Mouse (Mus musculus): Measurements from ENCODE around the gene Dnmt1.

The Dnmt1 gene

DNA sequence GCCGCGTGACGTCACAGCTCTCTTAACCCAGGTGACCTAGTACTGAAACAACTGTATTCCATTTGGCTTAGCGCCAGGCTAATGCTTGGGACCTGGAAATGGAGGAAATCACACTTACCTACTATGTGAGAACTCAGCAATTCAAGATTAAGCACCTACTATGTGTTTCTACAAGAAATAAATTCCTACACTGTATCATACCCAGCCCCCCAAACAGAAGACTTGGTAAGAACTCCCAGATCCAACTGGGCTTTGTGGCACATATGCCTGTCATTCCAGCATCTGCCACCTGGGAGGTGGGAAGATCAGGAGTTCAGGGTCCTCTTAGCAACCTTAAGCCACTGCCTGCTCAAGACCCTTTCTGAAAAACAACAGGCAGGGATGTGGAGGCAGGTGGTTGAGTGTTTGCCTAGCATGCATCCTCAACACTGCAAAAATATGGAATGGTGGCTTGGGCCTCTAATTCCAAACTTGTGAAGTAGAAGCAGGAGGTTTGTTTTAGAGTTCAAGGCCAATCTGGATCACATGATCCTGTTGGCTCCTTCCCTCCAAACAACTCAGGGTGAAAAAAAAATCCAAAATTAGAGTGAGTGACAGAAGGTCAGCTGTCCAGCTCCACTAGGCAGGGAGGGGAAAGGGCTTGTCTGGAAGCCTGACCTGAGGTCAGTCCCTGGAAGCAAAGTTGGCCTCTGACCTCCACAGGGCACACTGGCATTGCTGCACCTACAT is 17.4 kb upstream of the Dnmt1 start:
- no peak for DNase-seq (ENCODE audit: low spot score in 2 of 2)

DNA sequence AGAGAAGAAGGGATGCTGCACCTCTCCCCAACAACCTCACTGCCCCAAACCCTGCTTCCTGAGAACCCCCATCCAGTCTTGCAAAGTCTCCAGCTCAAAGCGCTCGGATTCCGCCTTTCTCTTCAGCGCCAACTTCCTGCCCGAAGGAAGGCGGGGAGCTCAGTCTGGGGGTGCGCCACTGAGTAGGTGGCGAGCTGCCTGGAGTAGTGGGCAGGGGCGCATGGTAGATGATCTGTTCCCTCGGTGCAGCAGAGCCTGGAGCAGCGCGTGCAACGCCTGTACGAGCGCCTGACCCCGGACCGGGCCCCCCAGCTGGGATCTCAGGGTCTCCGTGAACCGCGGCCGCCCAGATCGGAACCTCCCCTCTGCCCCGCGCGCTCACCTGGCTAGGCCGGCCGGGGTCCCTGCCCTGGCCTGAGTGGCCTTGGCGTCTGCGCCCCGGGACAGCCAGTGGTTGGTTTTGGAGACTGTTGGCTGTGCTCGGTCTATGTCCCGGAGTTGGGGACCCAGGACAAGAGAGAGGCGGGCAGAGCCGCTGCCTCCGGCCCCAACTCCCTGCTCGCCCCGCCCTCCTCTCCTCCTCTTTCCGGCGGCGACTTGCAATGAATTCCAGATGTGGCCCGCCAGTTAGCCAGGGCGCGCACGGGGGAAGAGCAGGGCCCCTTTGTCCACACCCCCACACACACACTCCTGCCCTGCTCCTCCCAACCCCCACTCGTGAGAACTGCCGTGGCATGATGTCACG is 16.7 kb upstream of the Dnmt1 start, which contains the start of gene S1pr2:
S1pr2 (minus strand) TSS at position 566 of the 745 bp plus-strand sequence.
- peak in 1 of 2 experiments; percentile 41 for DNase-seq (ENCODE audit: low spot score in 2 of 2)

DNA sequence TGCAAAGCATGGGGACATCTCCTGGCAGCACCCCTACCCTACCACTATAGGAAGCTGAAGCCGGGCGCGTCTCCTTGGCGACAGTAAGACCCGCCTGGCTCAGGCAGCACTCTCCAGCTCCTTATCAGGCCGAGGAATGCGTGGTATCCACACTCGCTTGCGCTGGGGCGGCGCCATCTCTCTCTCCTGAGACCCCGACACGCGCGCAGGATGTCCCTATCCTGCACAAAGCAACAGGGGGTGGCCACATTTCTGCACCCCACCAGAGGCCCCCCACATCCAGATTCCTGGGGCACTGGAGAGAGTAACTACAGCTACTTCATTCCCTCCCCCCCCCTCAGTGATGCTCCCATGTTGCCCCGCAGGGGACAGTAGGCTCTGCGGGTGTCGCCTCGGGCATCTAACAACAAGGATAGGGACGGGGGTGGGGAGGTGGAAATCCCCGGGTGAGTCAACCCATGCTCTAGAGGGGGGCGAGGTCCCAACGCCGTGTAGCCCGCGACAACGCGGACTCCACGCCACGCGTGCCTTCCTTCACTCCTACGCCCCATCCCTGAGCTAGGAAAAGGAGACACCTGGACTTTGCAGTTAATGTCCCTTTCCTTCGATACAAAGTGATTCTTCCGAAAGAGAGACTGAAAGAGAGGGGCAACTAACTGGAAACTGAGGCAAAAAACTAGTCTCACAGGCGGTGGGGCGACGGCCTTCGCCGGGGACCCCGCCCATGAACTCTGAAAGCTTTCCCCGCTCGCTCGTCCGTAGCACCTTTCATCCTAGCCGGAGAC is 15.9 kb upstream of the Dnmt1 start:
- DNase-seq (ENCODE audit: low spot score in 2 of 2), result peak in 1 of 2 experiments; percentile 3

GRCm38 (mm10) chr9:20973682-20974075 is 14.0 kb upstream of the Dnmt1 start:
- no peak for DNase-seq (ENCODE audit: low spot score in 2 of 2)

DNA sequence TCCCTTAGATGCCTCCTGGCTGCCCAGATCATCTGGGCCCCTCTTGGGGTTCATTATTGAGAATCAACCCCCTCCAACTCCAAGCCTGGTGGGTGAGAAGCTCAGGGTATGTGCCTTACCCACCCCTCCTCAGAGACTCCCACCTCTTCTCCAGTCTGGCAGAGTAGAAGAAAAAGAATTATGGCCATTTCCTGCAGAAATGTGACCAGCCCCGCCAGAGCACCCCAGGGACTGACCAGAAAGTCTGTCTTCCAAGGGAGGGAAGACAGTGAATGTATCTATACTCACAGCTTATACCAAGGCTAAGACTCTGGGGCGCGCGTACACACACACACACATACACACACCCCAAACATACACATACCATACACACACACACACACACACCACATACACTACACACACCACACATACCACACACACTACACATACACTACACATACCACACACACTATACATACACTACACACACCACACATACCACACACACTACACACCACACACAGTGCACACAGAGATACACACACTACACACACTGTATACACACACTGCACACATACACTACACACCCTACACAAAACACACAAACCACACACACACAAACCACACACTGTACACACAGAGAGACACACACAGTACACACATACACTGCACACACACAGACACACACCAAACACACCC is 13.5 kb upstream of the Dnmt1 start:
- no peak for DNase-seq (ENCODE audit: low spot score in 2 of 2)

DNA sequence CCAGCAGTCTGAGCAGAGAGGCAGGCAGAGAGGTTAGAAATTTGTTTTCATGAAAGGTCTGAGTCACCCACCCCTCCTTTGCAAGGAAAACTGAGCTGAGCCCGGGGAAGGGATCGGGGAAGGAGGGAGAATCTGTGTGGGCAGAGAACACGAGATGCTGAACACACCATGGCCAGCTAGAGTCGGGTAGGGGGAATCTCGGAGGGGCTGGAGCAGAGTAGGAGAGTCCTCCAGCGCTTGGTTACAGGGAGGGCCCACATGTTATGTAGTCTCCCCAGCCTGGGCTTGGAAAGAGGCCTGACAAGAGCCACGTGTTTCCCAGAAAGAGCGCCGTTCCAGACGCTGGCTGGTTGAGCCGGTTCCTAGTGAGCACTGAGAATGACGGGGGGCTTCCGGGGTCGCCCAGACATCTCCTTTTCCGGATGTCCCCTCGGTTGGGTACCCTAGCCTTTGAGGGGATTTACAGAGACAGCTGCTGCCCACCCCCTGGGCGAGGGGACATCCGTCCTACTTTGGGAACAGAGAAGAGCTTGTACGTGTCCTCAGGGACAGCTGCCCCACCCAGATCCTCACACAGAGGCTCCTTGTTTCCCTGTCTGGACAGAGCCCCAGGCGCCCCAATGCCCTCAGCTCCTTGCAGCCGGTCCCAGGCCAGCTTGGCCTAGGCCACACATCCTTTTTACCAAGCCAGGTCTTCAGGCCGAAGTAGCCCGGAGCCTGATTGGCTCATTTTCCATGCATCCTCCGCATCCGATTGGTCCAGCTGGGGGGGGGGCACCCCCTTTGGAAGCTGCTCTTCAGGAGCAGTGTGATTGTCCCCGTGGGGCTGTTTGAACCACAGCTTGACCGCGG is 12.7 kb upstream of the Dnmt1 start:
- peak in 1 of 2 experiments; percentile 23 for DNase-seq (ENCODE audit: low spot score in 2 of 2)

DNA sequence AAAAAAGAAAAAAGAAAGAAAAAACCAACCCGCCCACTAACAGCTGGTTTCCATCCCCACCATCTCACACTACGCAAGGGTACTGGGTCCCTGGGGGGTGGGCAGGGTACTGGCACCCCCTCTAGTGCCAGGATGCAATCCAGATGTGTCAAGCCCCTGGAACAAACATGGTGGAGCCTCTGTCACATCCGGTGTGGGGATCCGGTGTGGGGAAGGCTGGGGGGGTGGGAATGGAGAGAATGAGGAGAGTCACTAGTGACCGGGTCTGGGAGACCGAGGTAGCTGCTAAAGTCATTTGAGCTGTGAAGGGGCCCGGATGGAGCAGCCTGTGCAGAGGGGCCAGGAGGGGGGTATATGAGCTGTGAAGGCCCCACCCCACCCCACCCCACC is 12.1 kb upstream of the Dnmt1 start:
- no peak for DNase-seq (ENCODE audit: low spot score in 2 of 2)

DNA sequence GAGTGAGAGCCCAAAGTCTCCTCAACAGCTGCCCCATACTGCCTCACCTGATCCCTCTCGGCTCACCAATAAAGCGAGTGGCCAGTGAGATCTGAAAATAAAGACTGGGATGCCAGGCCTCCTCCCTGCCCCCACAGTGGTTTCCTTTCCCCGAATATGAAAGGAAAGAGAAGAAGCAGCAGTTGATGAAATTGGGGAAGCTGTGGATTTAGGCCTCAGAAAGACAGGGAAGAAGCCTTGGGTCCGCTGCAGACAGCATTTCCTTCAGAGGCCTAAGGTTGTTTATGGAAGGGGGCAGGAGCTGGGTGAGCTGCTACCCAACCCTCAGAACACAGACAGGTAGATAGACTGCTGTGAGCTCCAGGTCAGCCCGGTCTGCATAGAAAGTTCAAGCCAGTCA is 7.1 kb upstream of the Dnmt1 start:
- DNase-seq (ENCODE audit: low spot score in 2 of 2), result no peak

GRCm38 (mm10) chr9:20966008-20966407 is 6.3 kb upstream of the Dnmt1 start:
- DNase-seq (ENCODE audit: low spot score in 2 of 2), result no peak

- no peak for DNase-seq (ENCODE audit: low spot score in 2 of 2)
Observed at GRCm38 (mm10) chr9:20965606-20966005, 5.9 kb upstream of the Dnmt1 start.

GRCm38 (mm10) chr9:20961557-20961956 is 1.9 kb upstream of the Dnmt1 start:
- no peak for DNase-seq (ENCODE audit: low spot score in 2 of 2)

DNA sequence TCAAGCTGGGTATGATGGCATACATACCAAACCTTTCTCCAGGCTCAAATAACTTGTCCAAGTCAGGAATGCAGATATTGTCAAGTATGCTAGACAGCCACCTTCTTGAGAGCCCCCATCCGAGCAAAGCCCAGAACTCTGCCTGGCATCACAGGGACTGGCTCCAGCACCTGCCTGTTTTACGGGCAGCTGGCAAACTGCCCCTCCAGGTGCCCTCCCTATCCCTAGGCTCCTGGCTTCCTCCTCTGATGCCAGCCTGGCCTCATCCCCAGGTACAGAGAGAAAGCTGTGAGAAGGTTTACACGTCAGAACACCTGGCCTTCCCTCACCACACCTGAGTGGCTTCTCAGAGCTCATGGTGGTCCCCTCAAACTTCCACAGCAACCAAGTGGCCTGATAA is 2.7 kb downstream of the Dnmt1 start:
- no peak for DNase-seq (ENCODE audit: low spot score in 2 of 2)

DNA sequence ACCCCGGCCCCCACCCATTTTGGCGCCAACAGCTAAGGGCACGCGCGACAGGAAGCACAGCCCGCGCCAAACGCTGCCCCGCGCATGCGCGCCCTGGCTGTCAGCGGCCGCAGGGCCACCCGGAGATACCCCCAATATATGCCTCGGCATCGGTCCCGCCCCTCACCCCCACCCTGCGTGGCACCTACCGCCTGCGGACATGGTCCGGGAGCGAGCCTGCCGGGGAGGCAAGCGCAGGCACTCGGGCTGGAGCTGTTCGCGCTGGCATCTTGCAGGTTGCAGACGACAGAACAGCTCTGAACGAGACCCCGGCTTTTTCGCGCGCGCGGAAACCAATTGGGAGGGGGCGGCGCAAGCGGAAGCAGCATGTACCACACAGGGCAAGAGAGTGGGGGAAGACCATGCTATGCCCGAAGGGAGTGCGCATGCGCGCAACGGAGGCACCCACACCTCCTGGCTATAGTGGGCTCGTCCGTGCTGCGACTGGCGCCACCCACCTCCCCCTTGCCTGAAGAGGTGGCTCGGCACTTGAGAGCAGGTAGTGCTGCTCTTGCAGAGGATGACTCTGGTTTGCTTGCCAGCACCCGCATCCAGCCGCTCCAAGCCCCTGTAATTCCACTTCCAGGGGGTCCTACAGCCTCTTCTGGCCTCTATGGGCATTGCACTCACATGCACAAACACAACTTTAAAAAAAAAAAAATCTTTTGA is 7.0 kb downstream of the Dnmt1 start:
- DNase-seq (ENCODE audit: low spot score in 2 of 2), result peak; percentile 92 to 96

DNA sequence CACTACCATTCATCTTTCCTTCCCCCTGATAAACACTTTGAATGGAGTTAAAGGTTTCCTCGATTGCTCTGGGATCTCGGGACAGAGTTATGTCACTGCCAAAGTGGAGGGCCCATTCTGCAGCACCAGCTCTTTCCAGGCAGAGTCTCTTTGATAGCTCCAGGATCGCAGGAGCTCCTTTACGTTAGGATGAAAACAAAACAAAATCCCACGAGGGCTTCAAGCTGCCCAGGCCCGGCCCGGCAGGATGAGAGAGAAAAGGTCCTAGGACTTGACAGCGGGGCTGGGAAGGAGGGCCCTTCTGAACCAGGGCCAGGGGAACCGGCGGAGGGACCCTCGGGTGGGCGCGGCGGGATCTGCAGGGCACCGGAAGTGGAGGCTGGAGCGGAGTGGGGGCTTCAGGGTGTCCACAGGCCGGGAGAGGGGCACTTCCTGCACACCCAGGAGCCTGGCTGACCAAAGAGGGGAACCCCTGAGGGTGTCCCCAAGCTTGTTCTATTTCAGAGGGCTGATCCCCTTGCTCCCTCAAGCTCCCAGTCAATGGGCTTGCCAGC is 7.6 kb downstream of the Dnmt1 start:
- DNase-seq (ENCODE audit: low spot score in 2 of 2), result no peak

DNA sequence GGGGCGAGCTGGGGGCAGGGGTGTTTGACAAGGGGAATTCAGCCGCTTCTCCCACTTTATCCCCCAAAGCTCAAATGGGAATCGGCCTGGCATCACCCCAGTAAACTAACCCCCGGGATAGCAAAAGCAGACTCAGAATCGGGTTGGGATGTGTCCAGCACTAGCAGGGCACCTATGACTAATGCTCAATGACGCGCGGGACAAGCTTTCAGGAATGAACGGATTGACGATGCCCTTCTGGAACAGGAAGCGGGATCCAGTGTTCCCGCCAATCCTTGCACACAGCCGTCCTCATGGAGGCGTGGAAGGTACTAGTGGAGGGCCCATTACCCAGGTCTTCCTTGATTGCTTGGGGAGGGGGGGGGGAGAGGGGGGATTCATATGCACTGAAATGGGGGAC is 8.2 kb downstream of the Dnmt1 start:
- peak in 1 of 2 experiments; percentile 15 for DNase-seq (ENCODE audit: low spot score in 2 of 2)

DNA sequence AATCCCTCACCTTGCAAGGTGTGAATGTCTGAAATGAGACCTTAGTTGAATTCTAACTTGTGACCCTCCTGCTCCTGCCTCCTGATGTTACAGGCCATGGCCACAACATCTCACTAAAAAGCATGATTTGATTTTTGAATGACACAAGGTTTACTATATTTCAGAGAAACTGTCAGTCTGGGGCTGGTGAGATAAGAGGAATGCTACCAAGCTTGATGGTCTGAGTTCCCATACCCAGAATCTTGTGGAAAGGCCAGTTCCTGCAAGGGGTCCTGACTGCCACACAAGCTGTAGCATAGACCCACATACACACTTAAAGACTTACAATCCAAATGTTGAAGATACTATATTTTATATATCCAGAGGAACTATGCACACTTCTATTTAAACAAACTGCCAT is 9.3 kb downstream of the Dnmt1 start:
- DNase-seq (ENCODE audit: low spot score in 2 of 2), result no peak

DNA sequence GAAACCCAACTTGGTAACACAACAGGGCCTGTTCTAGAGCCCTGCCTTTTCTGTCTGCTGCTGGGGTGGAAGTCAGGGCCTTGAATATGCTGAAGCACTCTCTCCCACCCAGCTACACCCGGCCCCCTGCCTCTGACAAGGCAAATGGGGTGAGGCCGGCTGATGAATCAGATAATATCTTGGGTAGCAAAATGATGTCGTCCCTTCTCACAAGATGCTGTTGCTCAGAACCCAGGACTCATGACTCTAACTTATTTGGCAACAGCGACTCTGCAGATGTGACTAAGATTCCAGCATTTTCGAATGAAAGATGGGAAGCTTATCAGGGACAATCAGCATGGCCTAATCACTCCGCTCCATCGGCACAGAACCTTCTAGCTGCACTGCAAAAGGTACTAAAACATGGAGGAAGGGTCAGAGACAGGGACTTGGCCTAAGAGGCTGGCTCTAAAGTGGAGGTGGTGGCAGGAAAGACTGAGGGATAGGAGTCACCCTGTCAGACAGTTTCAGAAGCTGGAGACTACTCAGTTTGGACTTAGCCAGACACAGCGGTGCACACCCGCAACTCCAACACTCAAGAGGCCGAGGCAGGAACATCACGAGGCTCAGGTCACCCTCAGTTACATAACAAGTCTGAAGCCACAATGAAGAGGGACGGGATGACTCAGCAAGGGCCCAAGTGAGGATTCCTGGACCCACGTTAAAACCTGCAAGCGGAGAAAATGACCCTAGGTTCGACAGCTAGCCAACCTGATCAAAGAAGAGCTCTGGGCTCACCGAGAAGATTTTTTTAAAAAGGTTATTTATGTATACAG is 13.4 kb downstream of the Dnmt1 start:
- DNase-seq (ENCODE audit: low spot score in 2 of 2), result no peak

- no peak for DNase-seq (ENCODE audit: low spot score in 2 of 2)
Observed at GRCm38 (mm10) chr9:20944697-20945370, 14.9 kb downstream of the Dnmt1 start.

DNA sequence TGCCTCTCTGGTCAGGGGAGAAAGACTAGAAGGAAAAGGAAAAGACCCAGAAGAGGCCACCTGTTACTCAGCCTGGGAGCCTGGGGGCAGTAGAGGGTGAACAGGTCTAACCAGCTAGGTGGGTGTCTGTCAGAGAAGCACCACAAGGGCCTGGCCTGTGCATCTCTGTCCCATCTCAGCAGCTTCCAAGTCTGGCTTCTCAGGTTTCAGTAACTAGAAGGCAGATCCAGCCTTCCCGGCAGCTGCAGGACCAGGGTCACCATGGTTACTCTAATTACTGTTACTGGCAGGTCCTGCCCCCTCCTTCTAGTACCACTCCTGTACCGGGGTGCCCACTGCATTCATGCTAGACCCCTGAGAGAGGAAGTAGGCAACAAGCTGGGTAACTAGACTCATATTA is 15.8 kb downstream of the Dnmt1 start:
- no peak for DNase-seq (ENCODE audit: low spot score in 2 of 2)

Data from cerebellum, postnatal 4 days (tissue).